Mouse (Mus musculus) thymus, adult 2 months (tissue): ENCODE measurements around the gene Scfd2.

Source experiments
- CTCF ChIP-seq: fragments of 200-500 bp; IDR thresholded peaks from 2 replicates; pipeline ENCODE4 v1.5.1; 2012; ENCODE audit warnings: mild to moderate bottlenecking, control low read depth, low read length, moderate library complexity, borderline replicate concordance; ENCODE audit not compliant: control insufficient read depth, poor library complexity, insufficient read depth; ENCODE audit errors: extremely low read depth
- POLR2A ChIP-seq: fragments of 200-500 bp; IDR thresholded peaks from 2 replicates; pipeline ENCODE4 v1.6.1; 2012; ENCODE audit warnings: mild to moderate bottlenecking, low read length, control low read depth, moderate library complexity; ENCODE audit not compliant: control insufficient read depth, poor library complexity, insufficient read depth; ENCODE audit errors: extremely low read depth

DNA sequence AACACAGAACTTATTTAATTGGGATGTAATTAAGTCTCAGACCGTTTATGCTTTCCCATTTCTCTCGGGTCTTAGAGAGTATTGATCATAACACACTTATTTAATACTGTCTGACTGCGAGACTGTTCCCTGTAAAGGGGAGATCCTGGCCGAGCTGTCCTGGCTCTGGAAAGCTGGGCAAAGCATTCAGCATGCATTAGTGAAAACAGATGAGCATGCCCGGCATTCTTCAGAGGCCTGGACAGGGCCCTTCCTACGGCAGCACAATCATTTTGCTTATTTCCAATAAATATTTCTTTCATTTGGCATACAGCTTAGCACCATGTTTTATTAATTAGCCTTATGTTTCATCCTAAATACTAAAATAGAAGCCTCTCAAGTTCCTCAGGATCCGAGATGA lies 245.8 kb downstream of the Scfd2 start:
- TF ChIP-seq CTCF (no peak), POLR2A (no peak)
